8 mouse cellular contexts compared by ENCODE assay signal in genomic region chr13:9181666-9182264, GRCm38 (mm10).
DNase-seq lines count a peak whose midpoint lies in the region; ATAC-seq and TF ChIP-seq lines count a peak whose summit lies in the region.

No protein-coding gene starts in this region.

- ATAC-seq in midbrain, postnatal 0 days (ENCODE audit: low FRiP score), result peak; percentile 79

- peak; percentile 97 for TF ChIP-seq CTCF in midbrain, postnatal 0 days (IDR thresholded peaks at IDR 0.05)

- no peaks in the 10 kb centered on the region for H3K4me1 ChIP-seq in midbrain, postnatal 0 days (ENCODE audit: insufficient read depth, low read length)

- H3K4me3 ChIP-seq in midbrain, postnatal 0 days (ENCODE audit: low read depth, low read length), result no peak overlapping the region

- DNase-seq in 3134 (ENCODE audit: extremely low read depth, insufficient read length, low spot score), result peak; percentile 28
- DNase-seq in adrenal gland, adult 18-20 months (ENCODE audit: low spot score in 2 of 2), result peak; percentile 76 to 84
- peak; percentile 89 for DNase-seq in embryo, embryonic 10.5 days (ENCODE audit: low spot score)
- peak; percentile 56 to 79 for DNase-seq in gastrocnemius, postnatal 36 days
- DNase-seq in kidney, adult 11 months, result peak; percentile 59
- peak; percentile 83 for DNase-seq in left cerebral cortex, postnatal 4 days
- DNase-seq in midbrain, postnatal 0 days (ENCODE audit: low spot score), result peak; percentile 89
- DNase-seq in spleen, postnatal 10 days (ENCODE audit: low spot score in 2 of 2), result peak; percentile 36 to 84

- WGBS in midbrain, postnatal 0 days, result 6% methylated on average over 11 of the region's 11 CpGs

- intact Hi-C loops in gastrocnemius, postnatal 36 days (cut with DNase I), result loop anchor here (2.0 to 5.0 kb wide), 3 partner anchors 285 to 665 kb away; no protein-coding TSS in a partner anchor
- intact Hi-C loops in left cerebral cortex, postnatal 4 days (cut with DNase I), result loop anchor here (2.0 to 10.0 kb wide), 3 partner anchors 283 to 665 kb away; no protein-coding TSS in a partner anchor

- no peak overlapping the region for H3K9ac ChIP-seq in midbrain, postnatal 0 days (replicated peaks; ENCODE audit: low read length, poor library complexity, severe bottlenecking)

- no peak overlapping the region for H3K4me2 ChIP-seq in midbrain, postnatal 0 days (ENCODE audit: low read depth, low read length, poor library complexity, severe bottlenecking)

- no peaks in the 10 kb centered on the region for H3K9me3 ChIP-seq in midbrain, postnatal 0 days (ENCODE audit: low read length)

- H3K27ac ChIP-seq in midbrain, postnatal 0 days (ENCODE audit: low read depth, low read length), result no peak overlapping the region

- H3K36me3 ChIP-seq in midbrain, postnatal 0 days (ENCODE audit: insufficient read depth, low read length), result no peaks in the 10 kb centered on the region

- no peaks in the 10 kb centered on the region for H3K27me3 ChIP-seq in midbrain, postnatal 0 days (ENCODE audit: insufficient read depth, low read length)

Comparison
In these comparisons a context has a peak if more than half of its experiments do, and no peak if none do; other contexts are left out.
1. DNase-seq: peak in every context shown above with its lines; median percentile 89 in embryo, embryonic 10.5 days; 89 in midbrain, postnatal 0 days; 83 in left cerebral cortex, postnatal 4 days; 80 in adrenal gland, adult 18-20 months; 68 in gastrocnemius, postnatal 36 days; 60 in spleen, postnatal 10 days; 59 in kidney, adult 11 months; 28 in 3134.